Comparison of ENCODE assay signal across 7 mouse cellular contexts in the genomic region with DNA sequence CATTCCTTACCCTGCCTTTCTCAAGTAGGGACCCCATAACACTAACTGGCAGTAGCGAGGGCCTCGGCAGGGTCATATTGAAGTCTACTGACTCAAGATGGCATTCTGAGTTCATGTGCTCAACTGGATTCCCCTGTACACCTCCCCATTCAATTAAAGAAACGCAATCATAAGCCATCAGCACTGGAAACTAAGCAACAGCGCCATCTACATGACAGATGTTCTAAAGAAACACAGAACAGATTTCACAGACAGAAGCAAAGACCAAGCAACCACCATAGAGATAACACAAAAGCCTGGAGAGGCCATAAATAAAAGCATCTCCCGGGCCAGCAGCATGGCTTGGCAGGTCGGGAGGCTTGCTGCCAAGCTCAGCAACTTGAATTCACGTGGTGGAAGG.
DNase-seq lines count a peak whose midpoint lies in the region; ATAC-seq and TF ChIP-seq lines count a peak whose summit lies in the region.

No protein-coding gene starts in this region.

- no peaks in the 10 kb centered on the region for H3K4me1 ChIP-seq in lung, postnatal 0 days (ENCODE audit: insufficient read depth, low read depth, low read length)
- H3K4me1 ChIP-seq in forebrain, postnatal 0 days (ENCODE audit: insufficient read depth): no peaks in the 10 kb centered on the region
- no peaks in the 10 kb centered on the region for H3K4me1 ChIP-seq in neural tube, embryonic 12.5 days

- no peak overlapping the region for H3K4me2 ChIP-seq in lung, postnatal 0 days (replicated peaks; ENCODE audit: low read depth, low read length)
- no peak overlapping the region for H3K4me2 ChIP-seq in forebrain, postnatal 0 days (ENCODE audit: low read depth)
- H3K4me2 ChIP-seq in neural tube, embryonic 12.5 days (replicated peaks): no peak overlapping the region

- no peak for TF ChIP-seq EP300 in lung, postnatal 0 days (IDR thresholded peaks at IDR 0.05)

- H3K4me3 ChIP-seq in lung, postnatal 0 days (ENCODE audit: low read depth, low read length): no peak overlapping the region
- H3K4me3 ChIP-seq in forebrain, postnatal 0 days (ENCODE audit: low read depth, low read length): no peak overlapping the region
- no peak overlapping the region for H3K4me3 ChIP-seq in neural tube, embryonic 12.5 days

- H3K9me3 ChIP-seq in lung, postnatal 0 days (ENCODE audit: low read length): no peaks in the 10 kb centered on the region
- no peaks in the 10 kb centered on the region for H3K9me3 ChIP-seq in forebrain, postnatal 0 days (ENCODE audit: low read length)
- no peaks in the 10 kb centered on the region for H3K9me3 ChIP-seq in neural tube, embryonic 12.5 days

- H3K9ac ChIP-seq in lung, postnatal 0 days (replicated peaks; ENCODE audit: low read depth): no peak overlapping the region
- no peak overlapping the region for H3K9ac ChIP-seq in forebrain, postnatal 0 days
- no peak overlapping the region for H3K9ac ChIP-seq in neural tube, embryonic 12.5 days

- DNase-seq in lung, postnatal 0 days (ENCODE audit: low spot score): peak; percentile 53
- no peak for DNase-seq in lung, adult 18-20 months
- DNase-seq in adrenal gland, postnatal 14 days: peak; percentile 68
- peak; percentile 69 for DNase-seq in forebrain, postnatal 0 days
- DNase-seq in layer of hippocampus, adult 9-11 months: peak; percentile 44
- no peak for DNase-seq in ovary, adult 18-20 months (ENCODE audit: low spot score)

- H3K36me3 ChIP-seq in lung, postnatal 0 days (ENCODE audit: insufficient read depth, low read length): no peaks in the 10 kb centered on the region
- no peaks in the 10 kb centered on the region for H3K36me3 ChIP-seq in forebrain, postnatal 0 days (ENCODE audit: insufficient read depth)
- no peaks in the 10 kb centered on the region for H3K36me3 ChIP-seq in neural tube, embryonic 12.5 days

- 17% methylated on average over 7 of the region's 7 CpGs for WGBS in lung, postnatal 0 days
- 31% methylated on average over 7 of the region's 7 CpGs for WGBS in forebrain, postnatal 0 days
- 28% methylated on average over 7 of the region's 7 CpGs for WGBS in neural tube, embryonic 12.5 days

- H3K27me3 ChIP-seq in lung, postnatal 0 days (replicated peaks; ENCODE audit: insufficient read depth, low read length): no peaks in the 10 kb centered on the region
- no peaks in the 10 kb centered on the region for H3K27me3 ChIP-seq in forebrain, postnatal 0 days (ENCODE audit: insufficient read depth, low read length)
- H3K27me3 ChIP-seq in neural tube, embryonic 12.5 days (replicated peaks): no peaks in the 10 kb centered on the region

- no peak overlapping the region for H3K27ac ChIP-seq in lung, postnatal 0 days (ENCODE audit: low read length)
- H3K27ac ChIP-seq in forebrain, postnatal 0 days (ENCODE audit: low read depth, low read length): no peak overlapping the region
- H3K27ac ChIP-seq in neural tube, embryonic 12.5 days: no peak overlapping the region

- ATAC-seq in lung, postnatal 0 days: no peak
- peak; percentile 38; the same call in 1 of the 2 replicates for ATAC-seq in forebrain, postnatal 0 days
- peak; percentile 62 for ATAC-seq in neural tube, embryonic 12.5 days (ENCODE audit: low FRiP score, low read depth)

- TF ChIP-seq CTCF in lung, postnatal 0 days (IDR thresholded peaks at IDR 0.05): peak; percentile 70
- peak; percentile 70 for TF ChIP-seq CTCF in forebrain, postnatal 0 days (IDR thresholded peaks at IDR 0.05; ENCODE audit: low read depth)

Comparison
In these comparisons a context has a peak if more than half of its experiments do, and no peak if none do; other contexts are left out.
1. DNase-seq: peak in lung, postnatal 0 days (single experiment), adrenal gland, postnatal 14 days (single experiment), forebrain, postnatal 0 days (single experiment) and layer of hippocampus, adult 9-11 months (single experiment); none in lung, adult 18-20 months (0 of 2) and ovary, adult 18-20 months (single experiment).